Mouse (Mus musculus) olfactory bulb, adult 2 months (tissue): Measurements from ENCODE around the gene Lipc.

Source experiments
- CTCF ChIP-seq: fragments of 200-500 bp; IDR thresholded peaks from 2 replicates; pipeline ENCODE4 v1.5.1; 2012; ENCODE audit warnings: low read depth, mild to moderate bottlenecking, low read length, moderate library complexity; ENCODE audit not compliant: insufficient read depth
- POLR2A ChIP-seq: fragments of 200-500 bp; IDR thresholded peaks from 2 replicates; pipeline ENCODE4 v1.6.1; 2012; ENCODE audit warnings: mild to moderate bottlenecking, low read depth, low read length, moderate library complexity; ENCODE audit not compliant: insufficient read depth

DNA sequence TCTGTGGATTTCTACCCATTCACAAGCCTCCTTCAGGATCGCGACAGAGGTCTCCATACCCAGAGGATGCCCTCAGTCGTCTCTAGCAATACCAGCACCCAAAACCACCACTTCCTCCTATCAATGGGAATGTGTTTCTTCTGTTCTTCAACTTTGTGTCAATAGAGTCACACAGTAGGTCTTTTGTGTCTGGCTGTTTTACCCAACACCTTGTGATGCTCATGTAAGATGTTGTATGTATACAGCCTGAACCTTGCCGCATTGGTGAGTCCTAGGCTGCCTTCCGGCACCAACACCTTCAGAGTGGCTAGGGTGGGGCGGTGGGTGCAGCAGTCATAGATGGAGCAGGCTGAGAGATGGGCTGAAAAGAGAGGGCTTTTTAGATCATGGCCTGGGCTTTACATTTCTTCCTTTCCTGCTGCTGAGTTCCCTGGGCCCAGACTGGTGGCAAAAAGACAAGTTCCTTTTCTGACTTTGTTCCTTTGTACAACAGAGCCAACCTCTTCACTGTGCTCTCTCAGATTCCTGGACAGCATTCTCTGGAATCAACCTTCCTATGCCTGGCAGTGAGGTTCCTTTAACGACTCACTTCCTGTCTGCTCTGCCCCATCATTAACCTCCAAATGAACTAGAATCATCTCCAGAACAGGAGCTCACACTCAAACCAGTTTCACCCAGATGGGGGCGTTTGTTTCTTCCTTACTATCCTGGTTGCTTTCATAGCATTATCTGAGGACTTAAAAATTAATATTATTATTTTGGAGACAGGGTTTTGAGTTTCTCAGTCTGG lies 110.4 kb downstream of the Lipc start:
- TF ChIP-seq CTCF (no peak), POLR2A (no peak)
